Mouse (Mus musculus) 3134 (cell line): ENCODE measurements around the gene Prss28.

Experiments used
- DNase-seq: peaks from one replicate; pipeline ENCODE4 v3.0.0-alpha.2; 2011; ENCODE audit warnings: low spot score; ENCODE audit not compliant: insufficient read length; ENCODE audit errors: extremely low read depth

The Prss28 gene

DNA sequence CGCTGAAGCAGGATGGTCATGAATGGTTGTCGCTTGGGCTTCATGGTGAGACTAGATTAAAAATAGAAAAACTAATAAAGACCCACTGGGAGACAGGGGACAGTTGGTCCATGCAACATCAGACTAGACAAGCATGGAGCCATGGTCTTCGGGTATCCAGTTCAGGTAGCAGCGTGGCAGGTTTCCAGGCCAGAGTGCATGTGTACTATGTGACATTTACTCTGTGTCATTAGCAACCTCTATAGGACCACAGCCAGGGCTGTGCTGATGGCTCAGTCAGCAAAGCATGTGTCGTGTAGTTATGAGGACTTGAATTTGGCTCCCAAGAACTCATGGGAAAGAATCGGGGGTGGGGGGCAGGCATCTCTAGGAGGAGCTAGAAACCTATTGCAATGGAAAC lies 31.6 kb downstream of the Prss28 start:
- no peak for DNase-seq

- DNase-seq: no peak
Measured at GRCm38 (mm10) chr17:25341490-25341889, 33.0 kb downstream of the Prss28 start.

DNA sequence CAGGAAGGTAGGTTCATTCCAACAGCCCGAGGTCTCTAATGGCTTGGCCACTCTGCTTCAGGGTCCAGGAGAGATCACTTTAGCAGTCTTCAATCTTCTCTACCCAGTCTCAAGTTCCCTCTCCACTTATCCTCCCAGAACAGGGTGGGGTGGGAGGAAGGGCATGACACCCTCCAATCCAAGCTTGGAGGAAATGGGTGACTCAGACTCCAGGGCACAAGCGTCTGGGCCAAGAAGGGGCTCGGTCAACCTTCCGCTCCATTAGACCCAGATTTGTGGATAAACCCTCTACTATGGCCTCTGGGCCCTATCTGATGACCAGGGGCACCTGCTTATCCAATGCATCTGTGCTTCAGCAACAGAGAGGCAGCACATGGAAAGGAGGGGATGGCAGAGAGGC lies 37.0 kb downstream of the Prss28 start, which contains the start of gene Tpsab1:
Gene Tpsab1 (minus strand): TSS at position 101 of the 400 bp plus-strand sequence.
- DNase-seq: no peak

DNA sequence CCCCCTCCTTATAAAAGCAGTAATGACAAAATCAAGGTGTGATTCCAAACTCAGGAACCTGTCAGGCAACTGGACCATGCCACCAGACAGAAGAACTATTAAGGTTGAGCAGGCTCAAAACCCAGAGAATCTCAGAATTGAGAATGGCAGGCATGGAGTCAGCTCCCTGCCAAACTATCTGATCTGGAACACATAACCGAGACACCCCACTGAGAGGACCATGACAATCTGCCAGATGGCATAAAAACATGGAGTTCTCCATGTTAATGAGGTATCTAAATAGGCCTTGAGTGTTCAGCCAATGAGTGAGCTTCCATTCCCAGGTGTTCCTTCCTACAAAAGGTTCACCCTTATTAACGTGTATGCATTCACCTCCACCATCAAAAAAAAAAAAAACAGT lies 52.8 kb downstream of the Prss28 start:
- DNase-seq: no peak
